Mouse (Mus musculus) embryo, embryonic 10 days (tissue): ENCODE measurements around the gene Col4a6.
A peak's percentile ranks its signal among the peaks of the same experiment; 100 is the strongest.

ENCODE experiments used
- DNase-seq: peaks from one replicate; pipeline ENCODE4 v3.0.0-alpha.2; 2015; ENCODE audit warnings: low spot score

Col4a6 gene

DNA sequence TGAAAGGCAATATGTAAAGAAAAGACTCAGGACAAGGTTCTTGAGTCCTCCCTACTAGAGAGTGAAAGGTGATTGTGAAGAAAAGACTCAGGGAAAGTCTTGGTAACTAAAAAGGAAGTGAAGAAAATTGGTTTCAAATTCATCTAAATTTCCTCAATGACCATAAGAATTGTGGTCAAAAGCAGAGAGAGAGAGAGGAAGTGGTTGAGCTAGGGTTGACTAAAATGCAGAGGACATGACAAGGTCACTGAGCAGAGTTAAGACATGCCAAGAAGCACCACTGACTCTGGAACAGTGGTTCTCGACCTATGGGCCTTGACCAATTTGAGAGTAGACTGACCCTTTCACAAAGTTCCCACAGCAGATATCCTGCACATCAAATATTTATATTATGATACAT, 224.2 kb downstream of the Col4a6 start:
- DNase-seq = no peak

GRCm38 (mm10) chrX:141236564-141237333, 237.1 kb downstream of the Col4a6 start:
- DNase-seq = peak; percentile 52

DNA sequence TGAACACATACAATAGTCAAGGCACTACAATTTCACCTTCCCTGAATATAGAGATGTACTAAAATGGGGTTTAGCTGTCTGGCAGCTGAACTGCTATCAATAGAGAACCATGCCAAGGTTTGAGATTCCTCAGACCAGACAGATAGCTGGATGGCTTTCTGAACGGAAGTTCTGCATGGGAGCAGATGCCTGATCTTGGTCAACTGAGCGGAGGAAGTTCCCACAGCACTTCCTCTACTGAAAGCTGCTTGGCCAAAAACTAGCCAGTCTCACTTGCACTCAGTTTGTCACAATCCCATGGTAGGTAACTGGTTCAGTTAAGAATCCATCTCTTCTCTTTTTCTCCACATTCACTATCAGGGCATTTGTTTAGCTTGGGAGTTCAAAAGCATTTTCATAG, 245.7 kb downstream of the Col4a6 start:
- no peak for DNase-seq

- DNase-seq = peak; percentile 43
Measured at GRCm38 (mm10) chrX:141212802-141213201, 261.1 kb downstream of the Col4a6 start.

DNA sequence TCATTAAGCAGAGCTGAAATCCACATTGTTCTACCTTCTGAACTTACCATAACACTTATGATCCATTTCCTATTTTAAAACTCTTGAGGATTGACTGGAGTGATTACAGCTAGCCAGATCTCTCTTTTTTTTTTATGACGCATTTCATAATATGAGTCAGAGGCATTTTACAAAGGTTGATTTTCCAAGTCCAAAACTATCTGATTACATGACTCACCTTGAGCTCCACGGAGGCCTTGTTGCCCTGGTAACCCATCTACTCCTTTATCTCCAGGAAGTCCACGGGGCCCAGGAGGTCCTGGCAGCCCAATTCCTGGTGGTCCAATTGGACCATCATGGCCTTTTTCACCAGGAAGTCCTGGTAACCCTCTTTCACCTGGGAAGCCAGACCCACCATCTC, 274.9 kb downstream of the Col4a6 start:
- no peak for DNase-seq

GRCm38 (mm10) chrX:141195036-141195435, 278.8 kb downstream of the Col4a6 start:
- no peak for DNase-seq

GRCm38 (mm10) chrX:141175353-141175752, 298.5 kb downstream of the Col4a6 start:
- peak; percentile 35 for DNase-seq

GRCm38 (mm10) chrX:141165067-141165466, 308.8 kb downstream of the Col4a6 start:
- no peak for DNase-seq

DNA sequence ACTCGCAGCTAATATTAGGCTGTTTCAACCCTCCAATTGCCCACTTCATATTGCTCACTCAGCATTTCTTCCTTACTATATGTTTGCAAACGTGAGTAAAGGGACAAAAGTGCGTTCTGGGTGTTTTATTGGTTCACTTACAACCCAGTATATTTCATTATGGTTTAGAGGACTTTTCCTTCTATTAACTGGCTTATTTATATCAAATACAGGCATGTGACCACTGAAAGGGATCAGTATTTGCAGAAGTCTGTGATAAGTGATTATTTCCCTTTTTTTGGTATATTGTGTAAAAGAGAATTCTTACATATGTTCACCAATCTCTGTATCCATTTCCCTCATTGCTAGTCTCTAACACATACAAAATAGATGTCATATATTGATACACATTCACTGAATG, 313.5 kb downstream of the Col4a6 start:
- no peak for DNase-seq

GRCm38 (mm10) chrX:141158160-141158559, 315.7 kb downstream of the Col4a6 start:
- peak; percentile 44 for DNase-seq

DNA sequence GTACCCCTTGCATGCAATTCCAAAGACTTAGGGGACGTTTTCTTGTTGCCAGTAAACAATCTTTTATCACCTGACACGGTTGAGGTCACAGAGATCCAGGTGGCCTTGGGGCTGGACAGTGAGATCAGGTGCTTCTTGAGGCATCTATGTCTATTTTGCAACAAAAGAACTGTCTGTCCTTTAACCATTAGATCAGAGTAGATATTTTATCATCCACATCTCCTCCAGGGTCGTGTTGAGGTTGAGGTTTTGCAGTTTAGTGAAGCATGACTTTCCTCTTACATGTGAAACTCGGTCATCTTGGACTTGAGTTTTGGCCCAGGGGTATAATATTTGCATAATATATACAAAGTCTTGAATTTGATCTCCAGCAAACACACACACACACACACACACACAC, 316.2 kb downstream of the Col4a6 start:
- no peak for DNase-seq

- DNase-seq = peak; percentile 28
Measured at GRCm38 (mm10) chrX:141156696-141157095, 317.2 kb downstream of the Col4a6 start.

DNA sequence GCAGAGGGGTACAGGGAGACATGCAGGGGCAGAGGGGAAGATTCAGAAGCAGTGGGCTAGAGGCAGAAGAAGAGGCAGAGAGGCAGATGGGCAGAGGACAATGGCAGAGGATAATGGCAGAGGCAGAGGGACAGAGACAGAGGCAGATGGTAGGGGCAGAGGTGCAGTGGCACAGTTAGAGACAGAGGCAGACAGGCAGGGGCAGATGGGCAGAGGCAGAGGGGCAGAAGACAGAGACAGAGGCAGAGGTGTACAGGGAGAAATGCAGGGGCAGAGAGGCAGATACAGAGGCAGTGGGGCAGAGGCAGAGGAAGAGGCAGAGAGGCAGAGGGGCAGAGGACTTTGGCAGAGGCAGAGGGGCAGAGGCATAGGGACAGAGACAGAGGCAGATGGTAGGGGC, 322.7 kb downstream of the Col4a6 start:
- DNase-seq = no peak

- DNase-seq = no peak
Measured at GRCm38 (mm10) chrX:141150290-141150689, 323.6 kb downstream of the Col4a6 start.

DNA sequence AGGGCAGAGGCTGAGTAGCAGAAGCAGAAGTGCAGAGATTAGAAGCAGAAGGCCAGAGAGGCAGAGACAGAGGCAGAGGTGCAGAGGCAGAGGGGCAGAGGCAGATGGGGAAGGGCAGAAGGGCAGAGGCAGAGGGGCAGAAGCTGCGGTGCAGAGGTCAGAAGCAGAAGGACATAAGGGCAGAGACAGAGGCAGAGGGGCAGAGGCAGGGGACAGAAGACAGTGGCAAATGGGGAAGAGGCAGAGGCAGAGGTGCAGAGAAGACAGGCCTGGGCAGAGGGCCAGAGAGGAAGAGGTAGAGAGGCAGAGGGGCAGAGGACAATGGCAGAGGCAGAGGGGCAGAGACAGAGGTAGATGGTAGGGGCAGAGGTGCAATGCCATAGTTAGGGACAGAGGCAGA, 324.2 kb downstream of the Col4a6 start:
- DNase-seq = no peak
